Mouse (Mus musculus): Measurements from ENCODE around the gene Rubcnl. TPM values are rescaled to one million over a fixed set of nuclear protein-coding genes. Genes with fewer than 3 reads are reported as not detected.
A peak's percentile ranks its signal among the peaks of the same experiment; 100 is the strongest.

Rubcnl gene
- total and polyA plus RNA-seq, 3 experiments = 0.04 to 0.06 TPM; not detected in 1

DNA sequence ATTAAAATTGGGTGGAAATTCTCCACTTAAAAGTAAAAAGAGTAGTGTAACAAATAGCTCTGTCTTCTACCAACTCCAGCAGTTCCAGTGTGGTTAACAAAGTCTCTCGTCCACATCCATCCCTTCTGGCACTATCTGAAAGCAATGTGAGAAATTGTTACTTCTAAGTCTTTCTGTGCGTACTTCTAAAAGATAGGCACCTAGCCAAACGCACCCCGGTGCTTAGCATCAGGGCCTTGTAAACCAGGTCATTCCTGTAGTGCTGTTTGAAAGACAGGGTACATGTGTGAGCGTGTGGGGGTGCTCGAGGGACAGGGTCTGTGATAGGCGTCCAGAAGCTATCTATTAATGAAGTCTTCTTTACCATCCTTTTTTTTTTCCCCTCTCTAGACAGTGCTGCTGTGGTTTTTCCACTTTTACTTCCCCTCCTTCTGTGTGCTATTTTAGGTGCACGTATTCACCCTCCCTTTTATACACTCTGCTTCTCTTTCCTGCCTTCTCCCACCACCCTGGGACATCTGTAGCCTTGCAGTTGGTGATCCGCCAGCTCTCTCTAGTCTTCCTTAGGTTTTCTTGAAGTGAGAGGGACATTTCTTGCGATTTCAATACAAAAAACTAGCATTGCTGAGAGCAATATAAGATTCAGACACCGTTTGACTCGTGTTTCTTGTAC lies 4.9 kb downstream of the Rubcnl start:
- DNase-seq (ENCODE audit: low read depth, low spot score) = peak; percentile 70
- TF ChIP-seq POLR2A (IDR thresholded peaks at IDR 0.05; ENCODE audit: control insufficient read depth in 1 of 2, insufficient read depth in 1 of 2, low read depth in 1 of 2, low read length in 2 of 2, poor library complexity in 1 of 2) (no peak), EP300 (IDR thresholded peaks at IDR 0.05; ENCODE audit: low read depth in 1 of 2, low read length in 2 of 2) (peak in 1 of 2 experiments; percentile 9; a peak in 2 of 4 replicates), ZNF384 (IDR thresholded peaks at IDR 0.05; ENCODE audit: low read depth, low read length) (peak; percentile 46; the same call in 1 of the 2 replicates)
- Histone ChIP-seq H3K9me3 (replicated peaks; ENCODE audit: insufficient read depth, low read length) (no peaks in the 10 kb centered on the region), H3K36me3 (ENCODE audit: control insufficient read depth in 1 of 2, insufficient read depth in 2 of 2, low read length in 2 of 2) (no peaks in the 10 kb centered on the region; a peak in 1 of 4 replicates), H3K4me1 (ENCODE audit: control insufficient read depth in 1 of 2, insufficient read depth in 2 of 2, low read length in 2 of 2) (0 out of 4 replicates have a peak, but pooled peaks cover 0 to 6% of the 10 kb centered on the region in 2 experiments), H3K4me3 (ENCODE audit: control insufficient read depth in 1 of 2, insufficient read depth in 1 of 2, low read depth in 2 of 2, low read length in 2 of 2) (no peak overlapping the region), H3K79me2 (ENCODE audit: control insufficient read depth, insufficient read depth, low read length, poor library complexity) (no peaks in the 10 kb centered on the region), H3K27ac (ENCODE audit: control insufficient read depth, low read depth, low read length) (no peak overlapping the region), H3K9ac (ENCODE audit: control insufficient read depth, low read depth, low read length, poor library complexity, severe bottlenecking) (no peak overlapping the region), H3K27me3 (ENCODE audit: control insufficient read depth in 1 of 2, insufficient read depth in 2 of 2, low read length in 2 of 2) (no peaks in the 10 kb centered on the region; a peak in 2 of 4 replicates)

DNA sequence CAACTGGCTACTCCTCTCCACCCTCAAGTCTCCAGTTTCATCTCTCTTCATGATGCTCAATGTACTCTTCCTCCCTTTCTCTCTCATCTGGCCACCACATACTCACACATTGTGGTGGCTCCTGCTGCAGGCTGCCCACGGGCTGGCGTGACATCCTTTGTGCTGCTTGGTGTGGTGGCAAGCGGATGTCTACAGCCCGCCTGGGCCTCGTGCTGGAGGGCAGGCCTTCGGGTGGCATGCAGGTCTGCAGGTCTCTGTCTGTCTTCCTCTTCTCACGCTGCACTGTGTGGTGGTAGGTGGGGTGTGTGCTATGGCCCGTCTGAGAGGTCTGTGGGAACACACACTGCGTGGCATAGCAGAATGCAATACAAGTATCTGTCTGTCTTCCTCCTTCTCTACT lies 6.7 kb downstream of the Rubcnl start:
- H3K9ac ChIP-seq (ENCODE audit: control insufficient read depth, low read depth, low read length, poor library complexity, severe bottlenecking) = no peak overlapping the region
- H3K79me2 ChIP-seq (ENCODE audit: control insufficient read depth, insufficient read depth, low read length, poor library complexity) = no peaks in the 10 kb centered on the region
- H3K9me3 ChIP-seq (replicated peaks; ENCODE audit: insufficient read depth, low read length) = no peaks in the 10 kb centered on the region
- H3K4me3 ChIP-seq (ENCODE audit: control insufficient read depth in 1 of 2, insufficient read depth in 1 of 2, low read depth in 2 of 2, low read length in 2 of 2) = no peak overlapping the region
- no peak for DNase-seq (ENCODE audit: low read depth, low spot score)
- no peaks in the 10 kb centered on the region for H3K36me3 ChIP-seq (ENCODE audit: control insufficient read depth in 1 of 2, insufficient read depth in 2 of 2, low read length in 2 of 2)
- H3K27me3 ChIP-seq (ENCODE audit: control insufficient read depth in 1 of 2, insufficient read depth in 2 of 2, low read length in 2 of 2) = no peaks in the 10 kb centered on the region; a peak in 2 of 4 replicates
- TF ChIP-seq E2F4 (IDR thresholded peaks at IDR 0.05; ENCODE audit: borderline replicate concordance, low read depth, low read length) (no peak), HCFC1 (IDR thresholded peaks at IDR 0.05; ENCODE audit: low read depth, low read length) (no peak)
- no peak overlapping the region for H3K27ac ChIP-seq (ENCODE audit: control insufficient read depth, low read depth, low read length)
- no peaks in the 10 kb centered on the region for H3K4me1 ChIP-seq (ENCODE audit: control insufficient read depth in 1 of 2, insufficient read depth in 2 of 2, low read length in 2 of 2)

DNA sequence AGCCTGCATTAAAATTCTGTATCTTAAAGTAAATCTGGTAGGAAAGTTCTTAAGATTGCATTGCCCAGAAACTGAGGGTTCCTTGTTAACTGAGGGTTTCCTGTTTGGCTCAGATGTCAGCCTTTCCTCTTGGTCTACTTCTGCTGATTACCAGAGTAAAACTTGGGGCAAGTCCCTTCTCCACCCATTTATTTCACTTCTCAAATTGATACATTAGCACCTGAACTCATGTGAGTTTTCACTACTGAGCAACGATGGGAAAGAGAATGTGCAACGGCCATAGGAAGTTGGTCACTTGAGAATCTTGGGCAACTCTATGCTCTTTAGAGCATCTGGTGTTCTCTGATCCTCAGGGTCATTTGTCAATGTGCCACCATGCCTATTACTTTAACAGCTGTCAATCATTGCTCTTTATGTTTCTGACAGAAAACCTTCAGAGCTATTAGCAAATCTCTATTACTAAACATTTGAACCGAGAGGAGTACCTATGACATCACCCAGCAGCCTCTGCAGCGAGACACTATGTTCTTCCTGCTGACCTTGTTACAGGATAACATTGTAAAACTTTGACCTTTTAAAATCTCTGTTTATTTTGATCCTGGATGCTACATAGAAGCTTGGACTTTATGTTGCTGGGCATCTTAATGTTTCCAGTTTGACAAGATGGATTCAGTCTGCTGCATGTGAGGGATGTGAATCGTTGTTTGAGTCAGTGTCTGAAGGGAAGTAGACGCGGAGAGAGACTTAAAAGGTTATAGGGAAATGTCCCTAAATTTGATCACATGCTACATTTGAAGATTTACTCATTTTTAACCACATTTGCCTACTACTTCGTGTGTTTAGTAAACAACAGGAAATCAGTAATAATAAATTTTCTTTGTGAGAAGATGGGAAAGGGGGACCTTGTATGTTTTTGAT lies 9.2 kb downstream of the Rubcnl start:
- no peak overlapping the region for H3K27ac ChIP-seq (ENCODE audit: control insufficient read depth, low read depth, low read length)
- H3K4me3 ChIP-seq (ENCODE audit: control insufficient read depth in 1 of 2, insufficient read depth in 1 of 2, low read depth in 2 of 2, low read length in 2 of 2) = no peak overlapping the region
- H3K79me2 ChIP-seq (ENCODE audit: control insufficient read depth, insufficient read depth, low read length, poor library complexity) = no peaks in the 10 kb centered on the region
- no peaks in the 10 kb centered on the region for H3K9me3 ChIP-seq (replicated peaks; ENCODE audit: insufficient read depth, low read length)
- H3K9ac ChIP-seq (ENCODE audit: control insufficient read depth, low read depth, low read length, poor library complexity, severe bottlenecking) = no peak overlapping the region
- no peaks in the 10 kb centered on the region for H3K36me3 ChIP-seq (ENCODE audit: control insufficient read depth in 1 of 2, insufficient read depth in 2 of 2, low read length in 2 of 2)
- no peaks in the 10 kb centered on the region for H3K4me1 ChIP-seq (ENCODE audit: control insufficient read depth in 1 of 2, insufficient read depth in 2 of 2, low read length in 2 of 2)
- no peaks in the 10 kb centered on the region; a peak in 2 of 4 replicates for H3K27me3 ChIP-seq (ENCODE audit: control insufficient read depth in 1 of 2, insufficient read depth in 2 of 2, low read length in 2 of 2)
- DNase-seq (ENCODE audit: low read depth, low spot score) = no peak
- TF ChIP-seq TAL1 (IDR thresholded peaks at IDR 0.05; ENCODE audit: low read length) = no peak
- TF ChIP-seq JUND (IDR thresholded peaks at IDR 0.05; ENCODE audit: low read depth, low read length) = no peak
- no peak for TF ChIP-seq SIN3A (IDR thresholded peaks at IDR 0.05; ENCODE audit: low read length)
- no peak for TF ChIP-seq ETS1 (IDR thresholded peaks at IDR 0.05; ENCODE audit: low read depth, low read length)

Measured in MEL (cell line).